ENCODE assay signal across 14 mouse cellular contexts in genomic region chr17:80575008-80575407, GRCm38 (mm10).
"Had no signal": no experiment of that assay in that cellular context is flagged by ENCODE, and none has a peak within 500 bp of the region (broad histone marks: within the 10 kb centered on the region; RNA-seq: fewer than 3 reads in every experiment).

No protein-coding gene starts in this region.

- H3K27ac ChIP-seq: layer of hippocampus, adult 2 months; limb, embryonic 15.5 days; liver, embryonic 12.5 days; midbrain, embryonic 10.5 days; midbrain, embryonic 15.5 days; neural tube, embryonic 12.5 days; stomach, postnatal 0 days had no signal

- H3K9me3 ChIP-seq: limb, embryonic 15.5 days; liver, embryonic 12.5 days; midbrain, embryonic 10.5 days; midbrain, embryonic 15.5 days; neural tube, embryonic 12.5 days had no signal

- H3K4me3 ChIP-seq: layer of hippocampus, adult 2 months; limb, embryonic 15.5 days; liver, embryonic 12.5 days; midbrain, embryonic 10.5 days; midbrain, embryonic 15.5 days; neural tube, embryonic 12.5 days had no signal

- ATAC-seq: liver, embryonic 12.5 days; midbrain, embryonic 15.5 days had no signal

- H3K36me3 ChIP-seq: liver, embryonic 12.5 days; midbrain, embryonic 15.5 days; neural tube, embryonic 12.5 days had no signal

- H3K27me3 ChIP-seq: limb, embryonic 15.5 days; midbrain, embryonic 15.5 days; neural tube, embryonic 12.5 days had no signal

- H3K4me2 ChIP-seq: limb, embryonic 15.5 days; liver, embryonic 12.5 days; lung, embryonic 14.5 days; midbrain, embryonic 15.5 days; neural tube, embryonic 12.5 days had no signal

- DNase-seq: kidney, postnatal 14 days; left cerebral cortex, postnatal 4 days; lung, embryonic 14.5 days; lung, postnatal 10 days; lung, postnatal 4 days; thymus, adult 2 months; thymus, postnatal 25 days had no signal

- H3K9ac ChIP-seq: limb, embryonic 15.5 days; liver, embryonic 12.5 days; lung, embryonic 14.5 days; midbrain, embryonic 15.5 days; neural tube, embryonic 12.5 days had no signal
